Mouse (Mus musculus): ENCODE results near the gene Hist1h2be. TPM values are rescaled to one million over a fixed set of nuclear protein-coding genes. Genes with fewer than 3 reads are reported as not detected.
"Not testable (repeated sequence)": the region's sequence is repeated elsewhere in the genome, so short reads cannot be mapped to it uniquely, and the experiment has no call there.

Hist1h2be gene
- polyA plus RNA-seq, 1 experiment from 2014 or later: 3.2 TPM

- peak within 1 kb of the TSS; percentile 78 for H3K4me2 ChIP-seq (replicated peaks; ENCODE audit: low read depth, low read length)
- peaks cover 22% of the 10 kb centered on the region for H3K4me1 ChIP-seq (ENCODE audit: insufficient read depth, low read length)
- H3K4me3 ChIP-seq (ENCODE audit: low read length): peak within 1 kb of the TSS; percentile 57
- ATAC-seq (ENCODE audit: low FRiP score, low TSS enrichment): peak; percentile 92
- WGBS: under 1% methylated on average over 23 of the region's 42 CpGs
- not testable (repeated sequence) for H3K36me3 ChIP-seq (ENCODE audit: insufficient read depth, low read length); H3K27me3 ChIP-seq (ENCODE audit: insufficient read depth, low read length); H3K9me3 ChIP-seq (ENCODE audit: low read length)
- peak within 1 kb of the TSS; percentile 97 for H3K27ac ChIP-seq (ENCODE audit: low read length)
- peak within 1 kb of the TSS; percentile 80 for H3K9ac ChIP-seq (replicated peaks; ENCODE audit: low read length)
Measured at GRCm38 (mm10) chr13:23573898-23574524, 46.9 kb downstream of the Hist1h2be start, which contains the start of the genes Hist1h2bf and Hist1h2ad. Hist1h2bf (minus strand) TSS chr13:23574196. Hist1h2ad (plus strand) TSS chr13:23574381.

- Histone ChIP-seq H3K4me1 (ENCODE audit: insufficient read depth, low read length) (peaks cover 22% of the 10 kb centered on the region), H3K4me2 (replicated peaks; ENCODE audit: low read depth, low read length) (peak overlapping the region; percentile 78), H3K9ac (replicated peaks; ENCODE audit: low read length) (peak overlapping the region; percentile 80), H3K27ac (ENCODE audit: low read length) (peak overlapping the region; percentile 97), H3K4me3 (ENCODE audit: low read length) (peak overlapping the region; percentile 57)
- not testable (repeated sequence) for H3K9me3 ChIP-seq (ENCODE audit: low read length); H3K36me3 ChIP-seq (ENCODE audit: insufficient read depth, low read length); ATAC-seq (ENCODE audit: low FRiP score, low TSS enrichment); H3K27me3 ChIP-seq (ENCODE audit: insufficient read depth, low read length)
- WGBS: 5% methylated on average over 17 of the region's 20 CpGs
Measured at GRCm38 (mm10) chr13:23573034-23573897, 47.7 kb downstream of the Hist1h2be start.

- no peak for ATAC-seq (ENCODE audit: low FRiP score, low TSS enrichment)
- Histone ChIP-seq H3K27me3 (ENCODE audit: insufficient read depth, low read length) (no peaks in the 10 kb centered on the region), H3K4me3 (ENCODE audit: low read length) (peak overlapping the region; percentile 57), H3K4me2 (replicated peaks; ENCODE audit: low read depth, low read length) (peak overlapping the region; percentile 78), H3K9me3 (ENCODE audit: low read length) (no peaks in the 10 kb centered on the region), H3K36me3 (ENCODE audit: insufficient read depth, low read length) (no peaks in the 10 kb centered on the region), H3K9ac (replicated peaks; ENCODE audit: low read length) (peak overlapping the region; percentile 80), H3K4me1 (ENCODE audit: insufficient read depth, low read length) (peaks cover 22% of the 10 kb centered on the region), H3K27ac (ENCODE audit: low read length) (peak overlapping the region; percentile 97)
- WGBS: 18% methylated on average over 2 of the region's 2 CpGs
Measured at GRCm38 (mm10) chr13:23572218-23573033, 48.5 kb downstream of the Hist1h2be start.

GRCm38 (mm10) chr13:23571504-23572217 is 49.3 kb downstream of the Hist1h2be start:
- Histone ChIP-seq H3K4me2 (replicated peaks; ENCODE audit: low read depth, low read length) (peak overlapping the region; percentile 78), H3K4me1 (ENCODE audit: insufficient read depth, low read length) (peaks cover 15% of the 10 kb centered on the region), H3K9ac (replicated peaks; ENCODE audit: low read length) (peak overlapping the region; percentile 75), H3K27ac (ENCODE audit: low read length) (peak overlapping the region; percentile 97), H3K4me3 (ENCODE audit: low read length) (peak overlapping the region; percentile 57)
- H3K36me3 ChIP-seq (ENCODE audit: insufficient read depth, low read length); ATAC-seq (ENCODE audit: low FRiP score, low TSS enrichment); H3K9me3 ChIP-seq (ENCODE audit: low read length); H3K27me3 ChIP-seq (ENCODE audit: insufficient read depth, low read length): not testable (repeated sequence)
- under 1% methylated on average over 8 of the region's 34 CpGs for WGBS

- 0% methylated on average over 18 of the region's 18 CpGs for WGBS
- peak within 1 kb of the TSS; percentile 78 for H3K4me2 ChIP-seq (replicated peaks; ENCODE audit: low read depth, low read length)
- peak within 1 kb of the TSS; percentile 97 for H3K27ac ChIP-seq (ENCODE audit: low read length)
- H3K27me3 ChIP-seq (ENCODE audit: insufficient read depth, low read length): no peaks in the 10 kb centered on the region
- peak; percentile 91 for ATAC-seq (ENCODE audit: low FRiP score, low TSS enrichment)
- H3K36me3 ChIP-seq (ENCODE audit: insufficient read depth, low read length): no peaks in the 10 kb centered on the region
- H3K9ac ChIP-seq (replicated peaks; ENCODE audit: low read length): peak within 1 kb of the TSS; percentile 75
- peaks cover 10% of the 10 kb centered on the region for H3K4me1 ChIP-seq (ENCODE audit: insufficient read depth, low read length)
- peak within 1 kb of the TSS; percentile 57 for H3K4me3 ChIP-seq (ENCODE audit: low read length)
- H3K9me3 ChIP-seq (ENCODE audit: low read length): no peaks in the 10 kb centered on the region
Measured at GRCm38 (mm10) chr13:23571022-23571503, 49.9 kb downstream of the Hist1h2be start, which contains the start of the genes Hist1h2ae and Hist1h2bg. Hist1h2ae (minus strand) TSS chr13:23571220. Hist1h2bg (plus strand) TSS chr13:23571396.

- H3K4me1 ChIP-seq (ENCODE audit: insufficient read depth, low read length); H3K9me3 ChIP-seq (ENCODE audit: low read length); H3K27me3 ChIP-seq (ENCODE audit: insufficient read depth, low read length); ATAC-seq (ENCODE audit: low FRiP score, low TSS enrichment); H3K36me3 ChIP-seq (ENCODE audit: insufficient read depth, low read length): not testable (repeated sequence)
- Histone ChIP-seq H3K9ac (replicated peaks; ENCODE audit: low read length) (peak overlapping the region; percentile 61), H3K27ac (ENCODE audit: low read length) (peak overlapping the region; percentile 97), H3K4me3 (ENCODE audit: low read length) (peak overlapping the region; percentile 57), H3K4me2 (replicated peaks; ENCODE audit: low read depth, low read length) (peak overlapping the region; percentile 54)
- under 1% methylated on average over 20 of the region's 41 CpGs for WGBS
Measured at GRCm38 (mm10) chr13:23570261-23571021, 50.5 kb downstream of the Hist1h2be start.

GRCm38 (mm10) chr13:23564482-23564881 is 56.4 kb downstream of the Hist1h2be start:
- Histone ChIP-seq H3K36me3 (ENCODE audit: insufficient read depth, low read length) (no peaks in the 10 kb centered on the region), H3K27ac (ENCODE audit: low read length) (peak overlapping the region; percentile 100), H3K27me3 (ENCODE audit: insufficient read depth, low read length) (no peaks in the 10 kb centered on the region), H3K9ac (replicated peaks; ENCODE audit: low read length) (no peak overlapping the region), H3K4me2 (replicated peaks; ENCODE audit: low read depth, low read length) (no peak overlapping the region), H3K4me3 (ENCODE audit: low read length) (no peak overlapping the region), H3K9me3 (ENCODE audit: low read length) (no peaks in the 10 kb centered on the region), H3K4me1 (ENCODE audit: insufficient read depth, low read length) (peaks cover under 1% of the 10 kb centered on the region; the same call in 1 of the 2 replicates)
- no peak for ATAC-seq (ENCODE audit: low FRiP score, low TSS enrichment)
- 72% methylated on average over 2 of the region's 2 CpGs for WGBS

GRCm38 (mm10) chr13:23562699-23563462 is 58.0 kb downstream of the Hist1h2be start:
- Histone ChIP-seq H3K27ac (ENCODE audit: low read length) (peak overlapping the region; percentile 100), H3K4me2 (replicated peaks; ENCODE audit: low read depth, low read length) (peak overlapping the region; percentile 77), H3K36me3 (ENCODE audit: insufficient read depth, low read length) (no peaks in the 10 kb centered on the region), H3K27me3 (ENCODE audit: insufficient read depth, low read length) (no peaks in the 10 kb centered on the region), H3K4me1 (ENCODE audit: insufficient read depth, low read length) (no peaks in the 10 kb centered on the region; the same call in 1 of the 2 replicates), H3K4me3 (ENCODE audit: low read length) (peak overlapping the region; percentile 37), H3K9me3 (ENCODE audit: low read length) (no peaks in the 10 kb centered on the region), H3K9ac (replicated peaks; ENCODE audit: low read length) (peak overlapping the region; percentile 74)
- ATAC-seq (ENCODE audit: low FRiP score, low TSS enrichment): peak; percentile 64
- WGBS: 3% methylated on average over 18 of the region's 18 CpGs
